In the genomic region with DNA sequence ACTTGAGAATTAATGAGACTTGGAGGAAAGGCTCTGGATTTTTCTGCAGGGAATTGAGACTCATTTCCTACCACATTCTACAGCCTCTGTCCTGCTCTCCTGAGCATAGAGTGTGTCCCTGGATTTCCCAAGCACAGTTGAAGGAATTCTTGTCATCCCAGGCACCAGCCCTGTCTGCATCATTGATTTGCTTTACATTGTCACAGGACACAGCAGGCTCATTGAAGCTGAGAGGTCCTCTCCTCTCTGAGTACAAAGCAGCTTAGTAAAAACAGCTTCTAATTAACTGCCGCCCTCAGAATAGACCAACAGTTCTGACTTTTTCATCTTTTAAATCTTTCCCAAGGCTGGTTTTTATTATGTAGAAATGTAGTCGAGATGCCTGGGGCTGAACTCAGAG, we compare ENCODE assay signal across 11 mouse cellular contexts.
DNase-seq lines count a peak whose midpoint lies in the region; ATAC-seq and TF ChIP-seq lines count a peak whose summit lies in the region.
"Had no signal": no experiment of that assay in that cellular context is flagged by ENCODE, and none has a peak within 500 bp of the region (broad histone marks: within the 10 kb centered on the region; RNA-seq: fewer than 3 reads in every experiment).

No protein-coding gene starts in this region.

- H3K4me2 ChIP-seq in intestine, embryonic 14.5 days (ENCODE audit: low read length): no peak overlapping the region
- no peak overlapping the region for H3K4me2 ChIP-seq in intestine, postnatal 0 days (replicated peaks; ENCODE audit: low read depth)
- peak overlapping the region; percentile 7; the same call in 1 of the 2 replicates for H3K4me2 ChIP-seq in embryonic facial prominence, embryonic 13.5 days
- no peak overlapping the region for H3K4me2 ChIP-seq in limb, embryonic 11.5 days (ENCODE audit: low read depth, severe bottlenecking)
- H3K4me2 ChIP-seq in liver, embryonic 12.5 days: no peak overlapping the region
- H3K4me2 ChIP-seq: heart, embryonic 15.5 days had no signal

- 32% methylated on average over 2 of the region's 2 CpGs for WGBS in intestine, embryonic 14.5 days
- WGBS in intestine, postnatal 0 days: 54% methylated on average over 2 of the region's 2 CpGs
- 6% methylated on average over 2 of the region's 2 CpGs for WGBS in embryonic facial prominence, embryonic 13.5 days
- WGBS in limb, embryonic 11.5 days: 16% methylated on average over 2 of the region's 2 CpGs
- WGBS in liver, embryonic 12.5 days (ENCODE audit: insufficient replicate concordance): 53% methylated on average over 2 of the region's 2 CpGs

- no peak overlapping the region for H3K9ac ChIP-seq in intestine, embryonic 14.5 days (ENCODE audit: low read length)
- no peak overlapping the region for H3K9ac ChIP-seq in intestine, postnatal 0 days (ENCODE audit: low read depth, low read length)
- no peak overlapping the region for H3K9ac ChIP-seq in embryonic facial prominence, embryonic 13.5 days
- no peak overlapping the region for H3K9ac ChIP-seq in limb, embryonic 11.5 days (ENCODE audit: low read length)
- no peak overlapping the region for H3K9ac ChIP-seq in liver, embryonic 12.5 days
- H3K9ac ChIP-seq: heart, embryonic 15.5 days had no signal

- no peaks in the 10 kb centered on the region for H3K27me3 ChIP-seq in intestine, embryonic 14.5 days (replicated peaks; ENCODE audit: control insufficient read depth, insufficient read depth, low read length)
- no peaks in the 10 kb centered on the region for H3K27me3 ChIP-seq in intestine, postnatal 0 days (replicated peaks; ENCODE audit: control insufficient read depth, insufficient read depth, low read length)
- H3K27me3 ChIP-seq in embryonic facial prominence, embryonic 13.5 days: no peaks in the 10 kb centered on the region
- no peaks in the 10 kb centered on the region for H3K27me3 ChIP-seq in limb, embryonic 11.5 days (ENCODE audit: control insufficient read depth, insufficient read depth, low read length)
- no peaks in the 10 kb centered on the region for H3K27me3 ChIP-seq in liver, embryonic 12.5 days (replicated peaks)
- H3K27me3 ChIP-seq: heart, embryonic 15.5 days had no signal

- no peak for DNase-seq in intestine, embryonic 14.5 days (ENCODE audit: low spot score)
- DNase-seq in limb, embryonic 11.5 days (ENCODE audit: low spot score): no peak
- peak; percentile 39 for DNase-seq in retina, postnatal 1 day
- DNase-seq in left cerebral cortex, adult 8-10 months (ENCODE audit: low spot score in 2 of 2): no peak
- DNase-seq: cerebellum, adult 9-11 months had no signal

- peak overlapping the region; percentile 27; the same call in 1 of the 2 replicates for H3K27ac ChIP-seq in intestine, embryonic 14.5 days (ENCODE audit: low read depth)
- H3K27ac ChIP-seq in intestine, postnatal 0 days (ENCODE audit: low read depth, low read length): no peak overlapping the region
- H3K27ac ChIP-seq in embryonic facial prominence, embryonic 13.5 days: no peak overlapping the region
- H3K27ac ChIP-seq in limb, embryonic 11.5 days (replicated peaks; ENCODE audit: low read depth, low read length): 0 out of 2 replicates have a peak overlapping the region, but pooled peaks have one; percentile 62
- no peak overlapping the region for H3K27ac ChIP-seq in liver, embryonic 12.5 days
- H3K27ac ChIP-seq: heart, embryonic 15.5 days had no signal

- no peaks in the 10 kb centered on the region for H3K9me3 ChIP-seq in intestine, embryonic 14.5 days (ENCODE audit: control insufficient read depth, low read length)
- no peaks in the 10 kb centered on the region for H3K9me3 ChIP-seq in intestine, postnatal 0 days (ENCODE audit: control insufficient read depth)
- no peaks in the 10 kb centered on the region for H3K9me3 ChIP-seq in embryonic facial prominence, embryonic 13.5 days
- no peaks in the 10 kb centered on the region for H3K9me3 ChIP-seq in limb, embryonic 11.5 days (ENCODE audit: control insufficient read depth, low read length)
- no peaks in the 10 kb centered on the region; the same call in 1 of the 2 replicates for H3K9me3 ChIP-seq in liver, embryonic 12.5 days (replicated peaks)
- H3K9me3 ChIP-seq: heart, embryonic 15.5 days had no signal

- no peak overlapping the region for H3K4me3 ChIP-seq in intestine, embryonic 14.5 days (ENCODE audit: low read depth, low read length)
- no peak overlapping the region for H3K4me3 ChIP-seq in intestine, postnatal 0 days (ENCODE audit: low read depth, low read length)
- no peak overlapping the region for H3K4me3 ChIP-seq in embryonic facial prominence, embryonic 13.5 days
- no peak overlapping the region for H3K4me3 ChIP-seq in limb, embryonic 11.5 days (ENCODE audit: low read depth, low read length)
- no peak overlapping the region for H3K4me3 ChIP-seq in liver, embryonic 12.5 days
- H3K4me3 ChIP-seq: heart, embryonic 15.5 days; myocyte had no signal

- ATAC-seq in intestine, embryonic 14.5 days (replicated peaks; ENCODE audit: low FRiP score, low TSS enrichment, low read depth): no peak
- ATAC-seq in intestine, postnatal 0 days: no peak
- no peak for ATAC-seq in embryonic facial prominence, embryonic 13.5 days (ENCODE audit: insufficient number of reproducible peaks, insufficient read depth, low FRiP score, low TSS enrichment, low read depth)
- ATAC-seq in limb, embryonic 11.5 days (ENCODE audit: insufficient number of reproducible peaks, low FRiP score, low TSS enrichment, low read depth): no peak; the same call in 1 of the 2 replicates
- ATAC-seq in liver, embryonic 12.5 days: no peak
- ATAC-seq in erythroid progenitor cell, adult 5-6 weeks (replicated peaks; ENCODE audit: low FRiP score, poor library complexity, severe bottlenecking): no peak

- peaks cover 5% of the 10 kb centered on the region for H3K4me1 ChIP-seq in intestine, embryonic 14.5 days (replicated peaks; ENCODE audit: control insufficient read depth, insufficient read depth, low read length)
- H3K4me1 ChIP-seq in intestine, postnatal 0 days (replicated peaks; ENCODE audit: control insufficient read depth, insufficient read depth, low read length): no peaks in the 10 kb centered on the region
- H3K4me1 ChIP-seq in embryonic facial prominence, embryonic 13.5 days: peaks cover 18% of the 10 kb centered on the region
- peaks cover 6% of the 10 kb centered on the region; the same call in 1 of the 2 replicates for H3K4me1 ChIP-seq in limb, embryonic 11.5 days (ENCODE audit: control insufficient read depth, insufficient read depth, low read length)
- H3K4me1 ChIP-seq in liver, embryonic 12.5 days: no peaks in the 10 kb centered on the region
- H3K4me1 ChIP-seq: heart, embryonic 15.5 days had no signal

- TF ChIP-seq CTCF in intestine, postnatal 0 days (IDR thresholded peaks at IDR 0.05; ENCODE audit: low read depth): no peak

- no peaks in the 10 kb centered on the region for H3K36me3 ChIP-seq in intestine, embryonic 14.5 days (ENCODE audit: control insufficient read depth, insufficient read depth, low read length)
- no peaks in the 10 kb centered on the region for H3K36me3 ChIP-seq in intestine, postnatal 0 days (ENCODE audit: control insufficient read depth, insufficient read depth)
- no peaks in the 10 kb centered on the region for H3K36me3 ChIP-seq in embryonic facial prominence, embryonic 13.5 days
- H3K36me3 ChIP-seq in limb, embryonic 11.5 days (ENCODE audit: control insufficient read depth, insufficient read depth, low read length): no peaks in the 10 kb centered on the region
- H3K36me3 ChIP-seq in liver, embryonic 12.5 days: no peaks in the 10 kb centered on the region
- H3K36me3 ChIP-seq: heart, embryonic 15.5 days had no signal

Comparison
In these comparisons a context has a peak if more than half of its experiments do, and no peak if none do; other contexts are left out.
1. H3K27ac ChIP-seq: peak in intestine, embryonic 14.5 days (single experiment) and limb, embryonic 11.5 days (single experiment); none in intestine, postnatal 0 days (single experiment), embryonic facial prominence, embryonic 13.5 days (single experiment) and liver, embryonic 12.5 days (single experiment).